ENCODE assay signal across 24 mouse cellular contexts in the genomic region with DNA sequence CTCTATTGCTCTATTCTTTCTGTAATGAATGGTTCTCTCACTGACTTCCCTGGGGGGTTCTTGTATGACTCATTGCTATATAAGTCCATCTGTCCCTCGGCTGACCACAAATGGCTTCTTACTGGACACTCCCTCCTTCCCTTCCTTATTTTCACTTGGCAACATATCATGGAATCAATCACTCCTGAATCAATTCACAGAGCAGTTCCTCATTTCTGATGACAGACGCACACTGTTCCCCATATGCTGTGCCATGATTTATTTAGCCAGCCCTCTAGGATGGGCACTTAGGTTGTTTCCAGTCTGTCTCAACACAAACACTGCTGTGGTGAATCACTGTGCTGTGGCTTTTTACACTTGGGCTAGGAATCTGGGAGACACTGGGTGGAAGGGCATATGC. TPM values are rescaled to one million over a fixed set of nuclear protein-coding genes. Genes with fewer than 3 reads are reported as not detected.
DNase-seq lines count a peak whose midpoint lies in the region; ATAC-seq and TF ChIP-seq lines count a peak whose summit lies in the region.
"Had no signal": no experiment of that assay in that cellular context is flagged by ENCODE, and none has a peak within 500 bp of the region (broad histone marks: within the 10 kb centered on the region; RNA-seq: fewer than 3 reads in every experiment).

No protein-coding gene starts in this region.

- no peak overlapping the region for H3K4me3 ChIP-seq in liver, adult 2 months (ENCODE audit: insufficient read depth, low read depth, low read length)
- no peak overlapping the region for H3K4me3 ChIP-seq in liver, postnatal 0 days (ENCODE audit: low read depth, low read length)
- H3K4me3 ChIP-seq in MEL (ENCODE audit: control insufficient read depth in 1 of 2, insufficient read depth in 1 of 2, low read depth in 2 of 2, low read length in 2 of 2) (no peak overlapping the region), myocyte (no peak overlapping the region)
- H3K4me3 ChIP-seq in embryonic facial prominence, embryonic 15.5 days (replicated peaks): no peak overlapping the region
- H3K4me3 ChIP-seq: forebrain, embryonic 13.5 days; heart, embryonic 13.5 days; lung, embryonic 15.5 days; midbrain, embryonic 10.5 days; neural tube, embryonic 15.5 days had no signal

- H3K27me3 ChIP-seq in liver, adult 2 months (ENCODE audit: control insufficient read depth, insufficient read depth, low read length): no peaks in the 10 kb centered on the region
- no peaks in the 10 kb centered on the region for H3K27me3 ChIP-seq in liver, postnatal 0 days (ENCODE audit: insufficient read depth, low read length)
- H3K27me3 ChIP-seq in MEL (ENCODE audit: control insufficient read depth in 1 of 2, insufficient read depth in 2 of 2, low read length in 2 of 2) (no peaks in the 10 kb centered on the region), myocyte (ENCODE audit: control insufficient read depth, insufficient read depth, insufficient read length) (no peaks in the 10 kb centered on the region)
- H3K27me3 ChIP-seq in embryonic facial prominence, embryonic 15.5 days: 0 out of 2 replicates have a peak, but pooled peaks cover 9% of the 10 kb centered on the region
- H3K27me3 ChIP-seq: lung, embryonic 15.5 days had no signal

- ATAC-seq in liver, postnatal 0 days: no peak
- ATAC-seq in embryonic facial prominence, embryonic 15.5 days (ENCODE audit: insufficient number of reproducible peaks, low FRiP score, low TSS enrichment, low read depth): peak; percentile 24; the same call in 1 of the 2 replicates
- ATAC-seq: CD4-positive, CD25-positive, alpha-beta regulatory T cell, adult 4 months; forebrain, embryonic 13.5 days had no signal

- no peak overlapping the region for H3K27ac ChIP-seq in liver, adult 2 months (replicated peaks; ENCODE audit: insufficient read depth, low read depth, low read length)
- no peak overlapping the region for H3K27ac ChIP-seq in liver, postnatal 0 days (ENCODE audit: low read depth)
- no peak overlapping the region for H3K27ac ChIP-seq in MEL (ENCODE audit: control insufficient read depth, low read depth, low read length)
- H3K27ac ChIP-seq in embryonic facial prominence, embryonic 15.5 days (replicated peaks): no peak overlapping the region
- H3K27ac ChIP-seq: forebrain, embryonic 13.5 days; heart, embryonic 13.5 days; lung, embryonic 15.5 days; midbrain, embryonic 10.5 days; neural tube, embryonic 15.5 days had no signal

- TF ChIP-seq POLR2A in liver, adult 2 months (IDR thresholded peaks at IDR 0.05; ENCODE audit: extremely low read depth, insufficient read depth, low read length): no peak
- TF ChIP-seq POLR2A in MEL (IDR thresholded peaks at IDR 0.05; ENCODE audit: control insufficient read depth in 1 of 2, insufficient read depth in 1 of 2, low read depth in 1 of 2, low read length in 2 of 2, poor library complexity in 1 of 2) (no peak), myocyte (IDR thresholded peaks at IDR 0.05; ENCODE audit: insufficient read length, low read depth) (no peak)

- no peaks in the 10 kb centered on the region for H3K4me1 ChIP-seq in liver, adult 2 months (ENCODE audit: control insufficient read depth, insufficient read depth, low read length)
- H3K4me1 ChIP-seq in liver, postnatal 0 days (ENCODE audit: insufficient read depth): peaks cover 9% of the 10 kb centered on the region
- peaks cover 5 to 21% of the 10 kb centered on the region in 2 experiments; a peak in 3 of 4 replicates for H3K4me1 ChIP-seq in MEL (ENCODE audit: control insufficient read depth in 1 of 2, insufficient read depth in 2 of 2, low read length in 2 of 2)
- no peaks in the 10 kb centered on the region for H3K4me1 ChIP-seq in embryonic facial prominence, embryonic 15.5 days
- H3K4me1 ChIP-seq: forebrain, embryonic 13.5 days; heart, embryonic 13.5 days; lung, embryonic 15.5 days; midbrain, embryonic 10.5 days; neural tube, embryonic 15.5 days had no signal

- 73% methylated on average over 2 of the region's 2 CpGs for WGBS in liver, adult 2 months
- WGBS in liver, postnatal 0 days (ENCODE audit: insufficient replicate concordance): 39% methylated on average over 2 of the region's 2 CpGs
- 64% methylated on average over 2 of the region's 2 CpGs for WGBS in embryonic facial prominence, embryonic 15.5 days

- no peak overlapping the region for H3K4me2 ChIP-seq in liver, postnatal 0 days (ENCODE audit: low read depth, low read length)
- H3K4me2 ChIP-seq in embryonic facial prominence, embryonic 15.5 days (replicated peaks): no peak overlapping the region
- peak overlapping the region; percentile 1 for H3K4me2 ChIP-seq in myocyte (ENCODE audit: low read depth)
- H3K4me2 ChIP-seq: forebrain, embryonic 13.5 days; heart, embryonic 13.5 days; liver, embryonic 11.5 days; lung, embryonic 15.5 days; neural tube, embryonic 15.5 days had no signal

- H3ac ChIP-seq in myocyte (ENCODE audit: control insufficient read depth, insufficient read length): no peak overlapping the region

- H3K36me3 ChIP-seq in liver, adult 2 months (ENCODE audit: control insufficient read depth, insufficient read depth, low read length): no peaks in the 10 kb centered on the region
- H3K36me3 ChIP-seq in liver, postnatal 0 days (replicated peaks; ENCODE audit: insufficient read depth, low read length): no peaks in the 10 kb centered on the region
- H3K36me3 ChIP-seq in MEL (ENCODE audit: control insufficient read depth in 1 of 2, insufficient read depth in 2 of 2, low read length in 2 of 2): peaks cover 0 to 15% of the 10 kb centered on the region in 2 experiments; a peak in 2 of 4 replicates
- H3K36me3 ChIP-seq in embryonic facial prominence, embryonic 15.5 days: no peaks in the 10 kb centered on the region
- no peaks in the 10 kb centered on the region for H3K36me3 ChIP-seq in myocyte (ENCODE audit: control insufficient read depth, insufficient read depth)
- H3K36me3 ChIP-seq: G1E; heart, embryonic 13.5 days; lung, embryonic 15.5 days; midbrain, embryonic 10.5 days; neural tube, embryonic 15.5 days had no signal

- no peak overlapping the region for H3K9ac ChIP-seq in liver, adult 2 months (ENCODE audit: low read depth, low read length)
- no peak overlapping the region for H3K9ac ChIP-seq in liver, postnatal 0 days (replicated peaks)
- H3K9ac ChIP-seq in MEL (ENCODE audit: control insufficient read depth, low read depth, low read length, poor library complexity, severe bottlenecking): no peak overlapping the region
- H3K9ac ChIP-seq in embryonic facial prominence, embryonic 15.5 days: no peak overlapping the region
- H3K9ac ChIP-seq: forebrain, embryonic 13.5 days; heart, embryonic 13.5 days; lung, embryonic 15.5 days; neural tube, embryonic 15.5 days had no signal

- peak; percentile 18 for DNase-seq in liver, adult 2 months (ENCODE audit: extremely low read depth, low read depth, low spot score)
- no peak for DNase-seq in liver, postnatal 0 days
- peak; percentile 50 for DNase-seq in MEL (ENCODE audit: low read depth, low spot score)
- DNase-seq in spleen, adult 12 weeks (ENCODE audit: low spot score): no peak
- no peak for DNase-seq in urinary bladder, postnatal 4 days (ENCODE audit: low spot score in 2 of 2)
- DNase-seq in thymus, postnatal 14 days: no peak
- DNase-seq: adrenal gland, postnatal 25 days; cerebellum, adult 9-10 months; gastrocnemius, postnatal 25 days; heart, postnatal 36 days; kidney, adult 2 months; kidney, postnatal 25 days; layer of hippocampus, adult 9-11 months had no signal

- no peak for TF ChIP-seq EP300 in liver, postnatal 0 days (IDR thresholded peaks at IDR 0.05; ENCODE audit: low read depth)
- peak in 1 of 2 experiments; percentile 49; a peak in 2 of 4 replicates for TF ChIP-seq EP300 in MEL (IDR thresholded peaks at IDR 0.05; ENCODE audit: low read depth in 1 of 2, low read length in 2 of 2)

- TF ChIP-seq CTCF in liver, adult 2 months (IDR thresholded peaks at IDR 0.05; ENCODE audit: low read depth, low read length): no peak
- no peak for TF ChIP-seq CTCF in liver, postnatal 0 days (IDR thresholded peaks at IDR 0.05; ENCODE audit: low read depth)
- no peak for TF ChIP-seq CTCF in MEL (IDR thresholded peaks at IDR 0.05 in 2 of 3, conservative IDR thresholded peaks at IDR 0.05 in 1 of 3; ENCODE audit: control insufficient read depth in 1 of 3, insufficient read depth in 1 of 3, low read depth in 2 of 3, low read length in 3 of 3, poor library complexity in 1 of 3, severe bottlenecking in 1 of 3)

- H3K79me2 ChIP-seq in liver, adult 2 months (ENCODE audit: control insufficient read depth, insufficient read depth, low read length): no peaks in the 10 kb centered on the region
- H3K79me2 ChIP-seq in MEL (ENCODE audit: control insufficient read depth, insufficient read depth, low read length, poor library complexity): no peaks in the 10 kb centered on the region
- H3K79me2 ChIP-seq in myocyte (ENCODE audit: control insufficient read depth, insufficient read depth): no peaks in the 10 kb centered on the region

- H3K9me3 ChIP-seq in liver, postnatal 0 days (ENCODE audit: low read length): no peaks in the 10 kb centered on the region
- no peaks in the 10 kb centered on the region for H3K9me3 ChIP-seq in MEL (replicated peaks; ENCODE audit: insufficient read depth, low read length)
- no peaks in the 10 kb centered on the region for H3K9me3 ChIP-seq in embryonic facial prominence, embryonic 15.5 days (replicated peaks)
- H3K9me3 ChIP-seq: forebrain, embryonic 13.5 days; G1E; heart, embryonic 13.5 days; lung, embryonic 15.5 days; midbrain, embryonic 10.5 days; neural tube, embryonic 15.5 days had no signal

- TF ChIP-seq RAD21 in MEL (IDR thresholded peaks at IDR 0.05; ENCODE audit: low read depth, low read length): no peak

RNA-seq across cellular contexts. Expression of gene Gtf3c5, which starts 7.9 kb away (rescaled TPM):
- 2.9 and 3.1 TPM in 2 replicates for total RNA-seq in liver, adult 2 months (2014; rRNA removed)
- 7.8 and 9.0 TPM in 2 replicates for polyA plus RNA-seq in liver, adult 2 months (2012; rRNA removed)
- polyA plus RNA-seq in liver, postnatal 0 days (2015; fragmentation: Nextera tagmentation; extraction: Ambion mirVana): 4.5 and 5.8 TPM in 2 replicates
- total RNA-seq in MEL (2012; rRNA removed): 20.3 and 22.5 TPM in 2 replicates
- polyA plus RNA-seq in MEL (2012; ENCODE audit: insufficient read depth in 1 of 2, insufficient read length in 2 of 2, low read depth in 1 of 2, low replicate concordance in 2 of 2, missing spikeins in 1 of 2): 10 to 100 TPM in 1 of 2 experiments, not detected in 1; 50.2 TPM
- 45.9 and 47.7 TPM in 2 replicates for polyA plus RNA-seq in embryonic facial prominence, embryonic 15.5 days (2015; fragmentation: Nextera tagmentation; extraction: Ambion mirVana)
- 24.4 TPM for polyA plus RNA-seq in myocyte (2012; fragmentation: generic; extraction: Trizol)

RNA-seq across cellular contexts. Expression of gene Cel, which starts 28.3 kb away (rescaled TPM):
- total RNA-seq in liver, adult 2 months (2014; rRNA removed): 19.2 and 70.5 TPM in 2 replicates
- 0.11 and 0.37 TPM in 2 replicates for polyA plus RNA-seq in liver, adult 2 months (2012; rRNA removed)
- polyA plus RNA-seq in liver, postnatal 0 days (2015; fragmentation: Nextera tagmentation; extraction: Ambion mirVana): 4.7 TPM in 1 of 2 replicates, not detected in the other
- not detected in 2 replicates for total RNA-seq in MEL (2012; rRNA removed)
- not detected for polyA plus RNA-seq in MEL (2012; ENCODE audit: insufficient read depth in 1 of 2, insufficient read length in 2 of 2, low read depth in 1 of 2, low replicate concordance in 2 of 2, missing spikeins in 1 of 2)
- polyA plus RNA-seq in embryonic facial prominence, embryonic 15.5 days (2015; fragmentation: Nextera tagmentation; extraction: Ambion mirVana): 0.08 TPM in 1 of 2 replicates, not detected in the other
- not detected for polyA plus RNA-seq in myocyte (2012; fragmentation: generic; extraction: Trizol)
- total RNA-seq: G1E; gastrocnemius, postnatal 25 days; heart, postnatal 36 days; left cerebral cortex, postnatal 10 days had no signal
- polyA plus RNA-seq: CD4-positive, CD25-positive, alpha-beta regulatory T cell, adult 4 months; forebrain, embryonic 13.5 days; G1E; heart, embryonic 13.5 days; kidney, adult 2 months; liver, embryonic 11.5 days; lung, embryonic 15.5 days; midbrain, embryonic 10.5 days had no signal

RNA-seq across cellular contexts. Expression of gene Gfi1b, which starts 30.3 kb away (rescaled TPM):
- total RNA-seq in liver, adult 2 months (2014; rRNA removed): not detected in 2 replicates
- not detected in 2 replicates for polyA plus RNA-seq in liver, adult 2 months (2012; rRNA removed)
- 48.9 and 52.2 TPM in 2 replicates for polyA plus RNA-seq in liver, postnatal 0 days (2015; fragmentation: Nextera tagmentation; extraction: Ambion mirVana)
- total RNA-seq in MEL (2012; rRNA removed): 75.1 and 82.9 TPM in 2 replicates
- 100 to 1,000 TPM; 194 to 277 TPM for polyA plus RNA-seq in MEL (2012; ENCODE audit: insufficient read depth in 1 of 2, insufficient read length in 2 of 2, low read depth in 1 of 2, low replicate concordance in 2 of 2, missing spikeins in 1 of 2)
- not detected in 2 replicates for polyA plus RNA-seq in embryonic facial prominence, embryonic 15.5 days (2015; fragmentation: Nextera tagmentation; extraction: Ambion mirVana)
- polyA plus RNA-seq in myocyte (2012; fragmentation: generic; extraction: Trizol): not detected
- total RNA-seq: adrenal gland, postnatal 25 days; gastrocnemius, postnatal 25 days; heart, postnatal 36 days; left cerebral cortex, postnatal 10 days had no signal
- polyA plus RNA-seq: CD4-positive, CD25-positive, alpha-beta regulatory T cell, adult 4 months; neural tube, embryonic 15.5 days had no signal

RNA-seq across cellular contexts. Expression of gene Tsc1, which starts 49.5 kb away (rescaled TPM):
- 14.4 and 19.8 TPM in 2 replicates for total RNA-seq in liver, adult 2 months (2014; rRNA removed)
- 8.6 and 10.0 TPM in 2 replicates for polyA plus RNA-seq in liver, adult 2 months (2012; rRNA removed)
- polyA plus RNA-seq in liver, postnatal 0 days (2015; fragmentation: Nextera tagmentation; extraction: Ambion mirVana): 3.7 TPM in 2 replicates
- total RNA-seq in MEL (2012; rRNA removed): 7.5 and 8.0 TPM in 2 replicates
- polyA plus RNA-seq in MEL (2012; ENCODE audit: insufficient read depth in 1 of 2, insufficient read length in 2 of 2, low read depth in 1 of 2, low replicate concordance in 2 of 2, missing spikeins in 1 of 2) (10 to 100 TPM in 1 of 2 experiments, not detected in 1; 16.4 TPM), myocyte (2012; fragmentation: generic; extraction: Trizol) (7.6 TPM)
- polyA plus RNA-seq in embryonic facial prominence, embryonic 15.5 days (2015; fragmentation: Nextera tagmentation; extraction: Ambion mirVana): 17.2 and 18.0 TPM in 2 replicates

Comparison
In these comparisons a context has a peak if more than half of its experiments do, and no peak if none do; other contexts are left out.
1. DNase-seq: peak in liver, adult 2 months (single experiment) and MEL (single experiment); none in liver, postnatal 0 days (single experiment), spleen, adult 12 weeks (single experiment), urinary bladder, postnatal 4 days (0 of 2) and thymus, postnatal 14 days (single experiment).
2. RNA of gene Gfi1b, which starts 30.3 kb away (polyA plus RNA-seq): 194 to 277 TPM in MEL and 48.9 to 52.2 TPM in liver, postnatal 0 days; not detected in embryonic facial prominence, embryonic 15.5 days, not detected in liver, adult 2 months and not detected in myocyte (single experiment); every median in the first group is over 10 times any median in the second.